Mouse (Mus musculus): Measurements from ENCODE around the gene Dbp.

Dbp gene

GRCm38 (mm10) chr7:45695098-45695497 is 9.8 kb upstream of the Dbp start:
- DNase-seq (ENCODE audit: low read depth), result no peak

DNA sequence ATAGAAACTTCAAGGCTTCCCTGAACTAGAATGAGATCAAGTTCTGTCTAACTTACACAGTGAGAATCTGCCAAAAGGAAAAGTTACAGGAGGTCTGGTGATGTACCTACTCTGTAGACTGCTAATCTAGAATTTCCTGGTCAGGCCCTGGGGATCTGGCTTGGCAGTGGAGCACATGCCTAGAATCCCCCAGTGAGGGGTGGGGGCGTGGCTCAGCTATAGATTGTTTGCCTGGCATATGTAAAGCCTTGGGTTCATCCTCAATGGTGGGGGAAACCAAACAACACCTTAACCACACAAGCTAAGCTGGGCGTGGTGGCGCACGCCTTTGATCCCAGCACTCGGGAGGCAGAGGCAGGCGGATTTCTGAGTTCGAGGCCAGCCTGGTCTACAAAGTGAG is 7.0 kb upstream of the Dbp start:
- no peak for DNase-seq (ENCODE audit: low read depth)

- DNase-seq (ENCODE audit: low read depth), result no peak
Measured at GRCm38 (mm10) chr7:45699523-45700141, 5.3 kb upstream of the Dbp start, which contains the start of gene Car11. TSS of gene Car11 (plus strand) at chr7:45699843.

DNA sequence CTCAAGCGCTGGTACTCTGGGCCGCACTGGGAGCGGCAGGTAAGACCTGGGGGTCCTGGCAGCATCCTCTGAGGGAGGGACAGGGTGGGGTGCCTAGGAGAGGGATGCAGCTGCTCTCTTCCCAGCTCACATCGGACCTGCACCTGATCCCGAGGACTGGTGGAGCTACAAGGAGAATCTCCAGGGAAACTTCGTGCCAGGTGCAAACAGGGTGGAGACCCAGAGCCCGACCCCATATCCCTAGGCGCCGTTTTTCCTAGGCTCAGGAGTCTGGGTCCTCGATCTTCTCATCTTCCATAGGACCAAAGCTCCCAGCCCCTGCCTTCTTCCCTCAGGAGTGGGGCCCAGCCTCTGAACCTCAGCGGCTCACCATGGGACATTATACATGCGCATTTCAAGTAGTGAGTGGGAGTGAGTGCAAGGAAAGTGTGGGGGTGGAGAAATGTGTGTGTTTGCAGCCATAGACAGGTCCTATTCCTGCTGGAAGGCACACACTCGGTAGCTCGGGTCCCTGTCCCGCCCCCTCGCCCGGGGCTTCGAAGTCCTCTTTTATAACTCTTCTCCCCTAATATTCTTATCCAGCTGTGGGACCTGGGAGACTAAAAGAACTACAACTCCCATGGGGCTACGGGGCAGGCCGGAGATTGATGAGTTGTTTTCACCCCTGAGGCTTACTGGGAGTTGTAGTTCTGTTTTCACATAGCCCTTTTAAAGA is 4.4 kb upstream of the Dbp start:
- DNase-seq (ENCODE audit: low read depth), result no peak

DNA sequence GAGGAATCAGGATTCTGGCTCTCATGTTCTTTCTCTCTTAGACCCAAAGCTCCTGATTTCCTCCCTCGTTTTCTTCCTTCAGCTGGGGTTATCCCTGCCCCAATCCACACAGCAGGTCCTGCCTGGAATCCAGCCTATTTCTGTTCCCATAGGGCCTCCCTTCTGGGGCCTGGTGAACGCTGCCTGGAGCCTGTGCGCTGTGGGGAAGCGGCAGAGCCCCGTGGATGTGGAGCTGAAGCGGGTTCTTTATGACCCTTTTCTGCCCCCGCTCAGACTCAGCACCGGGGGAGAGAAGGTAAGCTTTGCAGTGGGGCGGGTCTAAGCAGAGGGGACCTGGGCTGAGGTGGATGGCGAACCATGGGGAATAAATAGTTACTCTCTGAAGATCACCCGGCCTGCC is 3.8 kb upstream of the Dbp start:
- no peak for DNase-seq (ENCODE audit: low read depth)

GRCm38 (mm10) chr7:45701607-45702006 is 3.3 kb upstream of the Dbp start:
- no peak for DNase-seq (ENCODE audit: low read depth)

- no peak for DNase-seq (ENCODE audit: low read depth)
Measured at GRCm38 (mm10) chr7:45702316-45702715, 2.6 kb upstream of the Dbp start.

DNA sequence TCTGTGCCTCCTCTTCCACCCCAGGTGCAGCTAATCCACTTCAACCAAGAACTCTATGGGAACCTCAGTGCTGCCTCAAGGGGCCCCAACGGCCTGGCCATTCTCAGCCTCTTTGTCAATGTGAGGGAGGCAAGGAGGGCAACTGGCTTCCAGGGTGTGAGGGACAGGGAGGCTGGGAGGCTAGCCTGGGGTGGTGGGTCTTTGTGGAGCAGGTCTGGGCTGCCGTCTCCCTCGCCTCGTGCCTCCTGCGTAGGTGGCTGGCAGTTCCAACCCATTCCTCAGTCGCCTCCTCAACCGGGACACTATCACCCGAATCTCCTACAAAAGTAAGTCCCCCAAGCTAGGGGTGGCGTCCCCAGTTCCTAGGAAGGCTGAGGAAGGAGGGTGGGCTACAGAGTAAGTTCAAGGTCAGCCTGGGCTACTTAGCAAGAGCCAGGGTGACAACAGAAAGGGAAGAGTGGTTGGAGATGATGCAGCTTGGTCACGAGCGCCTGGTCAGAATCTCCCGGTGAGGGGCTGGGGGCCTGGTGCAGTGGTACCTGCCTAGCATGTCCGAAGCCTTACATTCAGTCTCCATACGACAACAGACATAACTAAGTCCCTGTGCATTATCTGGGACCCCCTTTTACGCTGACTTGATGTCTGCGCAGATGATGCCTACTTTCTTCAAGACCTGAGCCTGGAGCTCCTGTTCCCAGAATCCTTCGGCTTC is 1.9 kb upstream of the Dbp start:
- DNase-seq (ENCODE audit: low read depth), result no peak

- DNase-seq (ENCODE audit: low read depth), result no peak
Measured at GRCm38 (mm10) chr7:45703521-45704033, 1.3 kb upstream of the Dbp start.

GRCm38 (mm10) chr7:45704046-45704559 is 785 bp upstream of the Dbp start:
- no peak for DNase-seq (ENCODE audit: low read depth)

- no peak for DNase-seq (ENCODE audit: low read depth)
Measured at GRCm38 (mm10) chr7:45705443-45705864, 566 bp downstream of the Dbp start.

DNA sequence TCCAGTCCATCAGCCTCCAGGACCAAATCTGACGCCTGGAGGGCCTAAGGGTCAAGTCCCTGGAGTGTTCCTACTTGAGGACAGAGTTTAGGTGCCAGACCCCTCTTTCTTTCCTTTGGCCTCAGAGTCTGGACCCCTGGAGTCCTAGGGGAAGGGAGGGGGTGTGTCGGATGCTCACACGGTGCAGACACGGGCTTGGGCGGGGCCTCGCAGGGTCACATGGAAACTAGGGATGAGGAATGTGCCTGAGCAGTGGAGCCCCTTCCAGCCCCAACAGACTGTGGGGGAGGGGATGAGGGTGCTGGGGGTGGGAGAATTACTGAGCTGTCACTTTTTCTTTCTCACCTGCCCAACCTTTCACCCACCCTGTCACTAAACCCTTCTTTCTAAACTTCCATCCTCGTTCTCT is 989 bp downstream of the Dbp start:
- DNase-seq (ENCODE audit: low read depth), result no peak

DNA sequence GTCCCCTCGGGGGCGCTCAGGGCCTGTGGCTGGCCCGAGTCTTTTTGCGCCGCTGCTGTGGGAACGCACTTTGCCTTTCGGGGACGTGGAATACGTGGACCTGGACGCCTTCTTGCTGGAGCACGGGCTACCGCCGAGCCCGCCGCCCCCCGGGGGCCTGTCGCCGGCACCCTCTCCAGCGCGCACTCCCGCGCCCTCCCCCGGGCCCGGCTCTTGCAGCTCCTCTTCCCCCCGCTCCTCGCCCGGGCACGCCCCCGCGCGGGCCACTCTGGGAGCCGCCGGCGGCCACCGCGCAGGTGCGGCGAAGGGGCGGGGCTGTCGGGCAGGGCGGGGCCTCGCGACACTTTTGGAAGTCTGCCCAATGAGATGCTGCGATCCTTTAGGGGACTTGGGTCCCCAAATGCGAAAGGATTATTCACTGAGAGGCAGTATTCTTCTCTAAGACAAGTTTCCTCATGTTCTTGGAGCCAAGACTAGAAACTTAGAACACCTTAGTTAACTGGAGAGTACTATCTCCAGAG is 1.9 kb downstream of the Dbp start:
- peak; percentile 76 for DNase-seq (ENCODE audit: low read depth)

DNA sequence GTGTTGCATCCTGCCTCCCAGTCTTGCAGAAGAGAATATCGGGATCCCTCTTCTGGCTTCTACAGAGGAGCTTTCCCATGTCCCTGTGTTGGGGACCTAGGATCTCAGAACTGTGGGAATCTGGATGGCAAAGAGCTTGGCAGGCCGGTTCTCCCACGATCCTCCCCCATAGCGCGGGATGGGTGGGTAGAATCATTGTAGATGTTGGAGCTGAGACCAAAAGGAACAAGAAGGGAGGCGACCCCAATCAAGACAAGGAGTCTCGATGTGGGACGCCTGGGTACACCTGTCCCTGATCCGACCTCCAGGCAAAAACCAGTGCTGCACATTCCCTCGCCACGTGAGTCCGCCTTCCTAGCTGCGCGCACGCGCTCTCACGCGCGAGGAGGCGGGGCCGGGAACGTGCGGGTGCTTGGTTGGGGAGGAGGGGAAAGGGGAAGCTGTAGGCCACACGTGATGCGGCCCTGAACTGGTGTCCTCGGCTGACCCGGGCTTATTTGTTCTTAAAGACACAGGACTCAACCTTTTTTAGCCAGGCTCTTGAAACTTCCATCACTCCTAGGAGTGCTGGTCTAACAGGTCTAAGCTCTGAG is 2.6 kb downstream of the Dbp start:
- DNase-seq (ENCODE audit: low read depth), result peak; percentile 89

DNA sequence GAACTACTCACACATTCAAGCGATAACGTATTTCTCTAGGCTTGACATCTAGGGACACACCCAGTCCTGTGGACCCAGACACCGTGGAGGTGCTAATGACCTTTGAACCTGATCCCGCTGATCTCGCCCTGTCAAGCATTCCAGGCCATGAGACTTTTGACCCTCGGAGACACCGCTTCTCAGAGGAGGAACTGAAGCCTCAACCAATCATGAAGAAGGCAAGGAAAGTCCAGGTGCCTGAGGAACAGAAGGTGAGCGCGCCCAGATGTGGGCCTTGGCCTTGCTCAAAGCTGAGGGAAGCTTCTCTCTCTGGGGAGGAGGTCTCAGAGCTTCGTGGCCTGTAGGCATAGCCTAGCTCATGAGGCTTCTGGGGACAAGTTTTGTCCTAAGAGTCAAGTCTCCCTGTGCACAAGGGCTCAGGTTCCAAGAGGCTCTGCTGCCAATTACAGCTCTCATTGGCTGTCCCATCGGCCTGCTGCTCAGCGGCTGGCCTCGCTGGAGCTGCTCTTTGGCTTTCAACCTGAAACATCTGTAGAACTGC is 3.4 kb downstream of the Dbp start:
- DNase-seq (ENCODE audit: low read depth), result no peak

GRCm38 (mm10) chr7:45709036-45709435 is 4.1 kb downstream of the Dbp start:
- no peak for DNase-seq (ENCODE audit: low read depth)

GRCm38 (mm10) chr7:45709677-45710355 is 4.9 kb downstream of the Dbp start:
- no peak for DNase-seq (ENCODE audit: low read depth)

DNA sequence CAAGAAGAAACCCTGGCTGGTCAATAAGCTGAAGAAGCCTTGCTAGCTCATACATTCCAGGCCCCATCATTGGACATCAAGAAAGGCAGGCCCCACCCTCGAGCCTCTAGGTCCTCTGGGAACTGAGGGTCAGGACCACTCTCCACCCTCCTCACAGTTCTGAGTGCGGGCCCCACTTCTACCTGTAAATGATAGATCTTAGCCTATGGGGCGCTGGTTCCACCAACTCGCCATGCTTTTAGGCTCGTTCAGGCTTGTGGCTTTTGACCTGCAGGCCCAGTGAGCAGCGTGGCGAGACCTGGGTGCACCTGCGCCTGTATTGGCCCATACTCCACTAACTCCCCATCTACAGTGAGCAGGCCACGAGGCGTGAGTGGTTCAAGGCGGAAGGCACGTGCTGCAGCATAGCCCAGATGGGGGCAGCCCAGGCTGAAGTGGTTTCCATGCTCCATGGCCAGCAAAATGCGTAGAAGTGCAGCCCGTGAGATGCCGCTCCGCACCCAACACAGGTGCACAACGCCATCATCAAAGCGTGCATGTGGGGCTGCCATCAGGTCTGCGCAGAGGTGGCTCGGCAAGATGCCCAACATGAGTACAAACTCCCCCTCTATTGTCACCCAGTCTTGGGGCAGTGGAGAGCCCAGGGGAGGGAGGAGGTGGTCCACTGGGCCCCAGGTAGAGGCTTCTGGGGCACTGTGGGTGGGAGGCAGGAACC is 5.7 kb downstream of the Dbp start:
- DNase-seq (ENCODE audit: low read depth), result no peak

GRCm38 (mm10) chr7:45711316-45712021 is 6.6 kb downstream of the Dbp start:
- no peak for DNase-seq (ENCODE audit: low read depth)
